Mouse (Mus musculus) forebrain, embryonic 11.5 days (tissue): ENCODE results near the gene Chrm4. TPM values are rescaled to one million over a fixed set of nuclear protein-coding genes. Genes with fewer than 3 reads are reported as not detected.

Experiments used
- ATAC-seq: fragments of 200-750 bp; cut with Nextera tagmentation; replicated peaks from 2 replicates; pipeline ENCODE4 v1.8.0; 2017; ENCODE audit warnings: moderate TSS enrichment; ENCODE audit not compliant: low FRiP score
- DNase-seq: peaks from one replicate; pipeline ENCODE4 v3.0.0-alpha.2; 2017; ENCODE audit warnings: low spot score
- H3K27ac ChIP-seq: fragments of 300-500 bp; sonication (generic); 2 replicates; pipeline ENCODE4 v1.5.1; 2014; ENCODE audit warnings: low read depth, low read length
- H3K27me3 ChIP-seq: fragments of 300-500 bp; sonication (generic); 2 replicates; pipeline ENCODE4 v1.6.1; 2014; ENCODE audit warnings: mild to moderate bottlenecking, low read length, mixed read lengths; ENCODE audit not compliant: control insufficient read depth, insufficient read depth
- H3K36me3 ChIP-seq: fragments of 300-500 bp; sonication (generic); 2 replicates; pipeline ENCODE4 v1.6.1; 2014; ENCODE audit warnings: mild to moderate bottlenecking, low read length, moderate library complexity, mixed read lengths; ENCODE audit not compliant: control insufficient read depth, insufficient read depth
- H3K4me1 ChIP-seq: fragments of 300-500 bp; sonication (generic); replicated peaks from 2 replicates; pipeline ENCODE4 v1.6.1; 2014; ENCODE audit warnings: low read length, mixed read lengths; ENCODE audit not compliant: control insufficient read depth, insufficient read depth
- H3K4me2 ChIP-seq: fragments of 300-500 bp; sonication (generic); 2 replicates; pipeline ENCODE4 v1.6.1; 2014; ENCODE audit warnings: low read depth, mild to moderate bottlenecking, low read length, moderate library complexity, mixed read lengths; ENCODE audit not compliant: severe bottlenecking
- H3K4me3 ChIP-seq: fragments of 300-500 bp; sonication (generic); 2 replicates; pipeline ENCODE4 v1.5.1; 2014; ENCODE audit warnings: low read depth, low read length
- H3K9ac ChIP-seq: fragments of 300-500 bp; sonication (generic); 2 replicates; pipeline ENCODE4 v1.6.1; 2014; ENCODE audit warnings: low read length
- H3K9me3 ChIP-seq: fragments of 300-500 bp; sonication (generic); 2 replicates; pipeline ENCODE4 v1.6.1; 2016; ENCODE audit warnings: low read length, mixed read lengths; ENCODE audit not compliant: control insufficient read depth
- WGBS: fragments of 180-500 bp; shearing (Covaris S2); extraction: QIAGEN DNeasy Blood & Tissue Kit; methylation state at CpG from one replicate; pipeline ENCODE4 v1.1.7; 2014; 5-methylcytosine and 5-hydroxymethylcytosine counted together
- polyA plus RNA-seq: library from polyadenylated mRNA; unstranded; fragments of >200 nt; fragmentation: Nextera tagmentation; extraction: Ambion mirVana; gene quantifications from 2 replicates; pipeline ENCODE4 v1.2.1, GENCODE M21; 2014

The Chrm4 gene
- polyA plus RNA-seq, 1 experiment from 2014 or later = 0.47 TPM

DNA sequence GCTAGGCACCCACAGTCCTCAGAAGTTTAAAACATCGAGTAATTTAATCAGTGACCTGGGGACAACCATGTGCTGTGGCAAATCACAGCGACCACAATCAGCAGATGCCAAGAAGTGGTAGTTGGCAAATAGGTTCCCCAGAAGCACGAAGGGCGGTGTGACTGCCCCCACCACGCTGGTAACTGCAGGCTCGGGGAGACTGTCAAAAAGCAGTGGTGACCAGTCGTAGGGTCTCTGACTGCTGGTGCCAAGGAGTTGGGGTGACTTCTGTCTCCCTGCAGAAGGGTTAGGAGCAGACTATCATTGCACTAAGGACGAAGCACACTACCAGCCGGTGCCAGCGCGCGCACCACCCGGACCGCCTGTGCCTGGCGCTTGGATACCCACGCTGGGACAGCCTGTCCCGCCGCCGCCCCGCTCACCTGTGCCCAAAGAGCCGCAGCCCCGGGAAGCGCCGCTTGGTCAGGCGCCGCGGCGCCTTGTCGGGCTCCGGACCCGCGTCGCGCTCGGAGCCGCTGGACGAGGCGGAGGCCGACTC lies 35.9 kb downstream of the Chrm4 start:
- no peaks in the 10 kb centered on the region for H3K27me3 ChIP-seq
- WGBS = under 1% methylated on average over 39 of the region's 39 CpGs
- peaks cover 12% of the 10 kb centered on the region for H3K4me1 ChIP-seq
- 0 out of 2 replicates have a peak overlapping the region, but pooled peaks have one; percentile 12 for H3K27ac ChIP-seq
- DNase-seq = peak; percentile 77
- no peaks in the 10 kb centered on the region for H3K9me3 ChIP-seq
- H3K4me3 ChIP-seq = peak overlapping the region; percentile 83
- H3K4me2 ChIP-seq = peak overlapping the region; percentile 81
- no peaks in the 10 kb centered on the region for H3K36me3 ChIP-seq
- H3K9ac ChIP-seq = peak overlapping the region; percentile 89
- ATAC-seq = no peak; the same call in 1 of the 2 replicates

DNA sequence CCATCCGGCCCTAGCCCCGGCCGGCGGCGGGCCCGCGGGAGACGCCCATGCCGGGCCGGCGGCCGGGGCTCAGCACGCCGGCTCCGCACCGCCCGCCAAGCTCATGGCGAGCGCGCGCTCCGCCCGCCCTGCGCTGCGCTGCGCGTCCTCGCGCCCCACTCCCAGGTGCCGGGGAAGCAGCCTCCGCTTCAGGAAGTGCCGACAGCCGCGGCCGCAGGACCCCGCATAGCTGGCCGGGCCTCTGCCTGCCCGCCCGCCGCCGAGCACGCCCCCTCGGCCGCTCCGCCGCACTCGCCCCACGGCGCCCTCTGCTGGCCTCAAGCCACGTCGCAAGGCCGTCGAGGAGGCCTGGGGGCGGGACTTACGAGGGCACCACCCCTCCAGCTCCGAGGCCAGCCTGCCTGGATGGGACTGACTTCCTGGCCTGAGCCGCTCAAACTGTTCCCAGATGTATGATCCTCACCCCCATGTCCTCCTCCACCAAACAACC lies 36.4 kb downstream of the Chrm4 start:
- H3K4me3 ChIP-seq = peak overlapping the region; percentile 83
- DNase-seq = peak; percentile 98
- peak overlapping the region; percentile 89 for H3K9ac ChIP-seq
- peaks cover 12% of the 10 kb centered on the region for H3K4me1 ChIP-seq
- no peaks in the 10 kb centered on the region for H3K9me3 ChIP-seq
- H3K36me3 ChIP-seq = no peaks in the 10 kb centered on the region
- ATAC-seq = peak; percentile 95
- WGBS = 0% methylated on average over 38 of the region's 57 CpGs
- no peaks in the 10 kb centered on the region; the same call in 1 of the 2 replicates for H3K27me3 ChIP-seq
- H3K27ac ChIP-seq = 0 out of 2 replicates have a peak overlapping the region, but pooled peaks have one; percentile 12
- H3K4me2 ChIP-seq = peak overlapping the region; percentile 81

DNA sequence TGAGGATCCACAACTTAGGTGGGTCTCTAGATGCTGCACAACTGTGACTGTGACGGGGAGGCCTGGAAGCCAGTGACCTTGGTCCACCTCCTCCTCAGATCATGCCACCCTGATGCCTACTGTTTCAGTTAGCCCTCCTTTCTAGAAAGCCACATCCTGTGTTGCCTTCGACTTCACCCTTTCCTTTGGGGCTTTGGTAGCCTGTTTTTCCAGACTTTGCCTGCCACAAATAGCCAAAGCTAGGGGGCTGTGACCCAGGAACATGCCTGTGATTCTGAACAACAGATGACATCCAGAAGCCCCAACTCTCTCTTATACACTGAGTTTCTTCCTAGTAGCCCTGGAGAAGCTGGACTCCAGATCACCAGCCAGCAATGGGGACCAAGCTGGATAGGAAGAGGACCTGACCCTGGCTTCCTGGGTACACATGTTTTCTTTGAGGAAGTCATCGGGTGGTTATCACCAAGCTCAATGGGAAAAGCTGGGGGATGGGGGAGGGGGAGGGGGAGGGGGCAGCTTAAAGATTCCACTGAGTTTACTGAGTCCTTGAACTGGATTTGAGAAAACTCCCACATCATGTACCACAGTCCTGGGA lies 37.7 kb downstream of the Chrm4 start:
- 76% methylated on average over 3 of the region's 3 CpGs for WGBS
- peaks cover 12% of the 10 kb centered on the region for H3K4me1 ChIP-seq
- H3K4me3 ChIP-seq = no peak overlapping the region
- no peaks in the 10 kb centered on the region for H3K36me3 ChIP-seq
- no peak overlapping the region for H3K9ac ChIP-seq
- no peak overlapping the region for H3K27ac ChIP-seq
- DNase-seq (no peak), ATAC-seq (no peak)
- H3K4me2 ChIP-seq = no peak overlapping the region
- no peaks in the 10 kb centered on the region for H3K9me3 ChIP-seq
- H3K27me3 ChIP-seq = no peaks in the 10 kb centered on the region; the same call in 1 of the 2 replicates

DNA sequence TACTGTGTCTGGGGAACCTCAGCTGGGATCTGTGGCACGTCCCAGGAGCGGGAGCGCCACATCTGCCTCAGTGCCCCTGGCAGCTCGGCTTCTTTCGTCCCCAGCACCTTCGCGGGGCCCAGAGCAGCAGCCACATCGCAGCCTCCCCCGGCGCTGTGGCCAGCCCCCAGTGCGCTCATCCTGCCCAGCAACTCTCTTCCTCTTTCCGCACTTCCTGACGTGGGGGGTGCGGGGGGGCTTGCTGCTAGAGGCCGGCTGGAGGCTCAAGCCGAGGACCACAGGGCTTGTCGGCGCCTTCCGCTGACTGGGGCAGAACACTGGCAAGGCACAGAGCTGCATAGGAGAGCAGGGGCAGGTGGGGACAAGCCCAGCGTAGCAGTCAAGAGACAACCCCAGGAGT lies 38.4 kb downstream of the Chrm4 start:
- no peak overlapping the region for H3K4me2 ChIP-seq
- ATAC-seq (no peak), DNase-seq (peak; percentile 57)
- no peak overlapping the region for H3K9ac ChIP-seq
- no peaks in the 10 kb centered on the region for H3K36me3 ChIP-seq
- H3K27me3 ChIP-seq = no peaks in the 10 kb centered on the region; the same call in 1 of the 2 replicates
- H3K27ac ChIP-seq = no peak overlapping the region
- H3K9me3 ChIP-seq = no peaks in the 10 kb centered on the region
- peaks cover 12% of the 10 kb centered on the region for H3K4me1 ChIP-seq
- H3K4me3 ChIP-seq = no peak overlapping the region
- whole genome bisulfite sequencing = 17% methylated on average over 20 of the region's 20 CpGs

DNA sequence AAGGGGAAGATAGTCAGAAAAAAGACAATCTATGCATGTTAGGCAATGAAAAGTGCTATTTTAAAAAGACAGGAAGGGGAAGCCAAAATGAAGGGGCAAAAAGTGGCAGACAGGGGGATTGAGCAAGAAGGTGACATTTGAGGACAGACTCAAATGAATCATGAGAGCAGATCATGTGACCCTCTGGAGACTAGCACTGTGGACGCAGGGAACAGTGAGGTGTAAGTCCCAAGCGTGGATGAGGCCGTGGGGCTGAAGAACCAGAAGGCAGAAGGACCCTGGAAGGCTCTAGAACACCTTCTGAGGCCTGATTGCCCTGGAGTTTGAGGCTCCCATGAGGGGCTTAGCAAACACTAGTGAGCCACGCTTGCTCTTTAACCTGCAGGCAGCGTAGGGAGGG lies 39.3 kb downstream of the Chrm4 start:
- no peaks in the 10 kb centered on the region for H3K9me3 ChIP-seq
- H3K36me3 ChIP-seq = no peaks in the 10 kb centered on the region
- H3K9ac ChIP-seq = no peak overlapping the region
- no peak overlapping the region for H3K27ac ChIP-seq
- no peak for DNase-seq
- peaks cover 13% of the 10 kb centered on the region for H3K4me1 ChIP-seq
- no peak overlapping the region for H3K4me3 ChIP-seq
- H3K27me3 ChIP-seq = no peaks in the 10 kb centered on the region; the same call in 1 of the 2 replicates
- 91% methylated on average over 5 of the region's 5 CpGs for WGBS
- ATAC-seq = no peak
- no peak overlapping the region for H3K4me2 ChIP-seq

DNA sequence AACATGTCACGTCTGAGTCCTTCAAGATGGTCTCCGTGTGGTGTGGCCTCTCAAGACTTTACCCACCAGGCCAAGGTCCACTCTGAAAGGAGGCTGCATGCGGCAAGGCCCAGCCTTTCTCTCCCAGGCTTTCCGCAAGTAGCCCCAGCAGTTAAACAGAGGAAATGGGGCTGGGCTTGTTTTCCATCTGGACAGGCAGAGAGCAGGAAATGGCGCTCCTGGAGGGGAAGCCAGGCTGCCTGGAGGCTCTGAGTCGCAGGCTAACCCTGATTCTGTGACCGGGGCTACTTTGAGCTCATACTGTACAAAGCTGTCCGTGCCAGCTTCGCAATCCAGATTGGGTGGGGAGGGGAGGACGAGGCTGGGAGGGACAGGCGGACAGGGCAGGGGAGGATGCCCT lies 40.9 kb downstream of the Chrm4 start:
- no peak overlapping the region for H3K9ac ChIP-seq
- H3K27ac ChIP-seq = no peak overlapping the region
- H3K9me3 ChIP-seq = no peaks in the 10 kb centered on the region
- H3K4me1 ChIP-seq = peaks cover 5% of the 10 kb centered on the region
- H3K27me3 ChIP-seq = peaks cover 2% of the 10 kb centered on the region; the same call in 1 of the 2 replicates
- no peaks in the 10 kb centered on the region for H3K36me3 ChIP-seq
- no peak for DNase-seq
- no peak overlapping the region for H3K4me2 ChIP-seq
- no peak overlapping the region for H3K4me3 ChIP-seq
- 66% methylated on average over 11 of the region's 11 CpGs for WGBS
- no peak for ATAC-seq

DNA sequence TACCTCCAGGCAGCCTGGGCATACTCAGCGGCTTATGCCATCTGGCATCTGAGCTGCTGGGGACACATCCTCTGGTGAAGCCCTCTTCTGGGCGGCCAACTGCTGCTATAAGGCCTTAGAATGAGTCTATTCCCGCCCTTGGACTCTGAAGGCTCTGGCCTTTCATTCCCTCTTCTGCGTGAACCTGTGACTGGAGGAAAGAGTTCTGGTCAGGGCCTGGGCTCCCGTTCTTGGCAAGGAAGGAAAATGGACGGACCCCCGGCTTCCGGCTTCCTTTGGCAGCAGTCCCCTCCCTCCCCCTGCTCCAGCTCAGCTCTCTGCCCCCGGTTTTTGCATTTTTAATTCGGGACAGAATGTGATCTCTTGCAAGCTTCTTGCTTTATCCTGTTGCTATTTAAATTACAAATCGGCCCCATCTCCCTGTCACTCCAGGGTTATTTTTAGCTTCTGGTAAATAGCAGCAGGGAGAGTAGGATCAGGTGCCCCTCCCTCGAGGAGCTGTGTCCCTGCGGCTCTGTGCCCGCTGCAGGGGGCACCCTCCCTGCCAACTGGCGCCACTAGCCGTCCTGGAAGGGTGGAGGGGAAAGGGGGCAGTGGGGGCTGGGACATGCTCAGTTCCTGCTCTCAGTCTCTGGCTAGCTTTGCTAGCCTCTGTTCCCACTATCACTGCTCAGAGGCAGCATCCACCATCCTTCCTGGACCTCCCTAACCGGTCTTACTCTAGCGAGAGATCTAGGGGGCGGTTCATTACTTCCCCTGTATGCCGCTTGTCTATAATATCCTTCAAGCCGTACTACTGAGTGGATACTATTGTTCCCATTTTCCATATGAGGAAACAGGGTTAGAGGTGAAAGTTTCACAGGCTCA lies 44.4 kb downstream of the Chrm4 start:
- no peaks in the 10 kb centered on the region for H3K36me3 ChIP-seq
- no peaks in the 10 kb centered on the region for H3K9me3 ChIP-seq
- H3K4me2 ChIP-seq = peak overlapping the region; percentile 24; the same call in 1 of the 2 replicates
- H3K4me1 ChIP-seq = peaks cover 11% of the 10 kb centered on the region
- H3K27me3 ChIP-seq = peaks cover 24% of the 10 kb centered on the region
- no peak overlapping the region for H3K4me3 ChIP-seq
- no peak overlapping the region for H3K27ac ChIP-seq
- H3K9ac ChIP-seq = peak overlapping the region; percentile 20; the same call in 1 of the 2 replicates
- DNase-seq (no peak), ATAC-seq (0 out of 2 replicates have a peak, but pooled peaks have one; percentile 22)
- 20% methylated on average over 21 of the region's 21 CpGs for WGBS

DNA sequence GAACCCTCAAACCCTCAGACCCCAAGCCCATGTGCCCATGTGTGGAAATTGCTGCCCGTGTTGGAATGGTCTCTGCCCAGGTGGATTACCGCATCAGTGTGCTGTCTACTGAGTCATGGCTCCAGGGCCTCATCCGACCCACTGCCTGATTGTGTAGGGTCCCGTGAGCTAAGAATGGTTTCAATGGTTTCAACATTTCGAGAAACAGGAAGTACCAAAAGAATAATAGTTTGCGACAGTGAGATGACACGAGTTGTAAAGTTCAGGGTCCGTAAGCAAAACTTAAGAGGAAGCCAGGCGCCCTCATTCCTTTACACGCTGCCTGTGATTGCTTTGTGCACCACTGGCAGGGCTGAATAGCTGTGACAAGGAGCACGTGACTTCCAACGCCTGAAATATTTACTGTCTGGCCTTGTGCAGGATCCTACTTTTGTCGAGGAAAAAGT lies 45.1 kb downstream of the Chrm4 start:
- H3K4me2 ChIP-seq = no peak overlapping the region
- ATAC-seq (0 out of 2 replicates have a peak, but pooled peaks have one; percentile 2), DNase-seq (no peak)
- no peak overlapping the region for H3K4me3 ChIP-seq
- WGBS = 46% methylated on average over 13 of the region's 13 CpGs
- H3K9me3 ChIP-seq = no peaks in the 10 kb centered on the region
- H3K4me1 ChIP-seq = peaks cover 11% of the 10 kb centered on the region
- no peak overlapping the region for H3K27ac ChIP-seq
- no peak overlapping the region for H3K9ac ChIP-seq
- H3K36me3 ChIP-seq = no peaks in the 10 kb centered on the region
- peaks cover 26% of the 10 kb centered on the region for H3K27me3 ChIP-seq
